Mouse (Mus musculus) CD4-positive, CD25-positive, alpha-beta regulatory T cell (primary cell): ENCODE measurements around the gene Lama1. TPM values are rescaled to one million over a fixed set of nuclear protein-coding genes. Genes with fewer than 3 reads are reported as not detected.

ENCODE experiments used
- polyA plus RNA-seq: library from polyadenylated mRNA; unstranded; fragments of 100-300 nt; shearing (Covaris generic); gene quantifications from one replicate; pipeline ENCODE4 v1.2.1, GENCODE M21; 2017

Gene Lama1
- polyA plus RNA-seq, result 0.04 TPM

GRCm38 (mm10) chr17:67696694-67697386, at the start of gene Lama1:
Gene Lama1, plus strand, starts transcription at chr17:67697259.

Other genes with a start within 250 kb of the Lama1 start
- not detected for gene Lrrc30, start 64.5 kb upstream of the Lama1 start, polyA plus RNA-seq